Mouse (Mus musculus) bone marrow, adult 2 months (tissue): ENCODE measurements at regions not wholly inside any gene's neighbourhood (a gene's known extent, or its start where the extent isn't known, plus 50 kb on each side); places are given as distances from the start of the nearest gene placed in this dataset.

ENCODE experiments used
- H3K27ac ChIP-seq: fragments of 200-500 bp; 2 replicates; pipeline ENCODE4 v1.5.1; 2012; ENCODE audit warnings: low read depth, mild to moderate bottlenecking, control low read depth, inconsistent platforms, low read length; ENCODE audit not compliant: control insufficient read depth, poor library complexity, insufficient read depth
- H3K4me1 ChIP-seq: fragments of 200-500 bp; 2 replicates; pipeline ENCODE4 v1.6.1; 2011; ENCODE audit warnings: low read length; ENCODE audit not compliant: control insufficient read depth, insufficient read depth
- H3K4me3 ChIP-seq: fragments of 200-500 bp; replicated peaks from 2 replicates; pipeline ENCODE3; 2011; ENCODE audit warnings: mild to moderate bottlenecking, low read depth, low read length, control low read depth; ENCODE audit not compliant: control insufficient read depth
- CTCF ChIP-seq: fragments of 200-500 bp; IDR thresholded peaks from 2 replicates; pipeline ENCODE4 v1.5.1; 2011; ENCODE audit warnings: low read length, control low read depth; ENCODE audit not compliant: control insufficient read depth, insufficient read depth
- POLR2A ChIP-seq: fragments of 200-500 bp; IDR thresholded peaks from 2 replicates; pipeline ENCODE4 v1.6.1; 2011; ENCODE audit warnings: low read depth, mild to moderate bottlenecking, control low read depth, low read length, borderline replicate concordance; ENCODE audit not compliant: control insufficient read depth
- WGBS: fragments of 180-500 bp; shearing (Covaris S2); methylation state at CpG from one replicate; pipeline ENCODE4 v1.1.7; 2018; 5-methylcytosine and 5-hydroxymethylcytosine counted together

- H3K4me1 ChIP-seq: no peaks in the 10 kb centered on the region; the same call in 1 of the 2 replicates
- H3K27ac ChIP-seq: no peak overlapping the region
- no peak for TF ChIP-seq POLR2A
- TF ChIP-seq CTCF: no peak
- WGBS: 63% methylated on average over 3 of the region's 3 CpGs
- no peak overlapping the region for H3K4me3 ChIP-seq
Observed at GRCm38 (mm10) chr12:106177861-106178260, 167.8 kb downstream of the Vrk1 start.

GRCm38 (mm10) chr12:106178688-106179205, 168.7 kb downstream of the Vrk1 start:
- Histone ChIP-seq H3K27ac (no peak overlapping the region), H3K4me3 (no peak overlapping the region), H3K4me1 (no peaks in the 10 kb centered on the region; the same call in 1 of the 2 replicates)
- WGBS: 77% methylated on average over 11 of the region's 11 CpGs
- no peak for TF ChIP-seq CTCF
- no peak for TF ChIP-seq POLR2A

- H3K4me3 ChIP-seq: no peak overlapping the region
- H3K4me1 ChIP-seq: no peaks in the 10 kb centered on the region
- TF ChIP-seq POLR2A (no peak), CTCF (no peak)
- no peak overlapping the region for H3K27ac ChIP-seq
- 73% methylated on average over 7 of the region's 7 CpGs for WGBS
Observed at GRCm38 (mm10) chr12:106182923-106183322, 172.9 kb downstream of the Vrk1 start.

GRCm38 (mm10) chr12:106183973-106184372, 173.9 kb downstream of the Vrk1 start:
- Histone ChIP-seq H3K4me3 (no peak overlapping the region), H3K4me1 (no peaks in the 10 kb centered on the region), H3K27ac (no peak overlapping the region)
- WGBS: 68% methylated on average over 5 of the region's 5 CpGs
- TF ChIP-seq CTCF (no peak), POLR2A (no peak)

- Histone ChIP-seq H3K27ac (no peak overlapping the region), H3K4me3 (no peak overlapping the region), H3K4me1 (no peaks in the 10 kb centered on the region)
- 65% methylated on average over 18 of the region's 18 CpGs for WGBS
- TF ChIP-seq POLR2A: no peak
- TF ChIP-seq CTCF: no peak
Observed at GRCm38 (mm10) chr12:106185398-106186077, 175.5 kb downstream of the Vrk1 start.

- H3K4me1 ChIP-seq: no peaks in the 10 kb centered on the region
- TF ChIP-seq POLR2A: no peak
- TF ChIP-seq CTCF: no peak
- WGBS: 84% methylated on average over 10 of the region's 10 CpGs
- no peak overlapping the region for H3K27ac ChIP-seq
- H3K4me3 ChIP-seq: no peak overlapping the region
Observed at GRCm38 (mm10) chr12:106186501-106186900, 176.5 kb downstream of the Vrk1 start.

GRCm38 (mm10) chr12:106191771-106192170, 181.7 kb downstream of the Vrk1 start:
- 70% methylated on average over 7 of the region's 7 CpGs for WGBS

GRCm38 (mm10) chr12:106199302-106199701, 189.3 kb downstream of the Vrk1 start:
- Histone ChIP-seq H3K4me1 (no peaks in the 10 kb centered on the region), H3K27ac (no peak overlapping the region), H3K4me3 (no peak overlapping the region)
- no peak for TF ChIP-seq CTCF
- TF ChIP-seq POLR2A: no peak
- 11% methylated on average over 4 of the region's 4 CpGs for WGBS

More at GRCm38 (mm10) chr12:106191771-106192170, 181.7 kb downstream of the Vrk1 start:
- Histone ChIP-seq H3K4me3 (no peak overlapping the region), H3K27ac (no peak overlapping the region), H3K4me1 (no peaks in the 10 kb centered on the region)
- TF ChIP-seq CTCF (no peak), POLR2A (no peak)

GRCm38 (mm10) chr12:106203526-106203925, 193.5 kb downstream of the Vrk1 start:
- TF ChIP-seq POLR2A (no peak), CTCF (no peak)
- WGBS: 82% methylated on average over 8 of the region's 8 CpGs
- no peak overlapping the region for H3K27ac ChIP-seq
- H3K4me3 ChIP-seq: no peak overlapping the region
- no peaks in the 10 kb centered on the region for H3K4me1 ChIP-seq

- WGBS: 87% methylated on average over 6 of the region's 6 CpGs
- Histone ChIP-seq H3K27ac (no peak overlapping the region), H3K4me1 (no peaks in the 10 kb centered on the region), H3K4me3 (no peak overlapping the region)
- TF ChIP-seq CTCF: no peak
Observed at GRCm38 (mm10) chr12:106210959-106211358, 200.9 kb downstream of the Vrk1 start.
